Mouse (Mus musculus) left cerebral cortex, postnatal 36 days (tissue): ENCODE results near the gene Gm42674. TPM values are rescaled to one million over a fixed set of nuclear protein-coding genes. Genes with fewer than 3 reads are reported as not detected.

Experiments used
- DNase-seq, 2 experiments: peaks; one replicate each; pipeline ENCODE4 v3.0.0; 2021 to 2022; ENCODE audit warnings: low spot score in 2 of 2, mixed read lengths in 1 of 2
- intact Hi-C: fragments of 180-260 bp; cut with DNase I; formaldehyde crosslinking; loops from one replicate; pipeline ENCODE4 v1.15.1; 2025
- total RNA-seq, 2 experiments: library from RNA; stranded (reverse); gene quantifications; 2 replicates each; pipeline ENCODE4 v1.2.3; 2021

Gene Gm42674
- total RNA-seq, 2 experiments from 2014 or later, result not detected

GRCm38 (mm10) chr3:90614611-90615251 lies 13.0 kb downstream of the Gm42674 start:
- no peak for DNase-seq
- intact Hi-C loops, result loop anchor here (1.0 to 5.0 kb wide), 3 partner anchors 29 to 87 kb away; partner anchors contain the start of genes S100a14 and S100a7a

GRCm38 (mm10) chr3:90615415-90615814 lies 13.7 kb downstream of the Gm42674 start:
- intact Hi-C loops, result loop anchor here (1.0 to 5.0 kb wide), 2 partner anchors 30 to 37 kb away; partner anchors contain the start of gene S100a7a
- DNase-seq, result peak; percentile 57 to 74

- intact Hi-C loops, result loop anchor here (1.0 to 5.0 kb wide), 2 partner anchors 31 to 36 kb away; partner anchors contain the start of gene S100a7a
- DNase-seq, result no peak
These were observed 14.2 kb downstream of the Gm42674 start for GRCm38 (mm10) chr3:90615911-90616310.

- intact Hi-C loops, result loop anchor here (5.0 kb wide), 1 partner anchor 35 kb away; the partner anchor contains the start of gene S100a7a
- no peak for DNase-seq
These were observed 15.9 kb downstream of the Gm42674 start for GRCm38 (mm10) chr3:90617586-90617985.

- DNase-seq, result no peak
- intact Hi-C loops, result no loop called here
These were observed 19.8 kb downstream of the Gm42674 start for GRCm38 (mm10) chr3:90621552-90621951.

GRCm38 (mm10) chr3:90623435-90624071 lies 21.8 kb downstream of the Gm42674 start:
- no peak for DNase-seq
- intact Hi-C loops, result no loop called here

GRCm38 (mm10) chr3:90625496-90625895 lies 23.8 kb downstream of the Gm42674 start:
- intact Hi-C loops, result no loop called here
- no peak for DNase-seq

GRCm38 (mm10) chr3:90626266-90627021 lies 24.7 kb downstream of the Gm42674 start:
- intact Hi-C loops, result no loop called here

GRCm38 (mm10) chr3:90627366-90627765 lies 25.7 kb downstream of the Gm42674 start:
- no peak for DNase-seq
- intact Hi-C loops, result no loop called here

More at GRCm38 (mm10) chr3:90626266-90627021, 24.7 kb downstream of the Gm42674 start:
- DNase-seq, result no peak

GRCm38 (mm10) chr3:90627807-90628206 lies 26.1 kb downstream of the Gm42674 start:
- intact Hi-C loops, result no loop called here
- no peak for DNase-seq

- no peak for DNase-seq
- intact Hi-C loops, result no loop called here
These were observed 27.6 kb downstream of the Gm42674 start for GRCm38 (mm10) chr3:90629298-90629697.

GRCm38 (mm10) chr3:90631984-90632383 lies 30.3 kb downstream of the Gm42674 start:
- intact Hi-C loops, result no loop called here
- no peak for DNase-seq

GRCm38 (mm10) chr3:90638511-90639275 lies 37.0 kb downstream of the Gm42674 start:
- intact Hi-C loops, result no loop called here
- DNase-seq, result no peak

- intact Hi-C loops, result no loop called here
- DNase-seq, result no peak
These were observed 37.9 kb downstream of the Gm42674 start for GRCm38 (mm10) chr3:90639511-90640154.

GRCm38 (mm10) chr3:90640981-90641380 lies 39.3 kb downstream of the Gm42674 start:
- DNase-seq, result no peak
- intact Hi-C loops, result no loop called here

GRCm38 (mm10) chr3:90644220-90644619 lies 42.5 kb downstream of the Gm42674 start:
- intact Hi-C loops, result no loop called here
- DNase-seq, result peak in 1 of 2 experiments; percentile 25

- DNase-seq, result no peak
- intact Hi-C loops, result no loop called here
These were observed 45.6 kb downstream of the Gm42674 start for GRCm38 (mm10) chr3:90647291-90647690.

GRCm38 (mm10) chr3:90648981-90649380 lies 47.3 kb downstream of the Gm42674 start:
- DNase-seq, result peak in 1 of 2 experiments; percentile 8
- intact Hi-C loops, result loop anchor here (2.0 kb wide), 1 partner anchor 62 kb away; no protein-coding TSS in a partner anchor

- intact Hi-C loops, result loop anchor here (2.0 to 5.0 kb wide), 3 partner anchors 33 to 138 kb away; partner anchors contain the start of genes S100a1 and S100a13
- DNase-seq, result no peak
These were observed 48.1 kb downstream of the Gm42674 start for GRCm38 (mm10) chr3:90649832-90650231.
